Mouse (Mus musculus): ENCODE results near the gene Rab11fip4.

Gene Rab11fip4

GRCm38 (mm10) chr11:79736232-79737006 lies 145.4 kb downstream of the Rab11fip4 start:
- DNase-seq (ENCODE audit: extremely low spot score, low spot score), result no peak

- peak; percentile 31 for DNase-seq (ENCODE audit: extremely low spot score, low spot score)
These were observed 146.2 kb downstream of the Rab11fip4 start for GRCm38 (mm10) chr11:79737126-79737697.

GRCm38 (mm10) chr11:79737865-79738502 lies 147.0 kb downstream of the Rab11fip4 start:
- DNase-seq (ENCODE audit: extremely low spot score, low spot score), result no peak

GRCm38 (mm10) chr11:79738725-79739558 lies 147.9 kb downstream of the Rab11fip4 start:
- DNase-seq (ENCODE audit: extremely low spot score, low spot score), result no peak

GRCm38 (mm10) chr11:79740740-79741512 lies 149.9 kb downstream of the Rab11fip4 start:
- no peak for DNase-seq (ENCODE audit: extremely low spot score, low spot score)

- DNase-seq (ENCODE audit: extremely low spot score, low spot score), result no peak
These were observed 155.6 kb downstream of the Rab11fip4 start for GRCm38 (mm10) chr11:79746552-79747102.
